Mouse (Mus musculus) testis, adult 2 months (tissue): ENCODE results near the gene Dnah7a.
"Not testable (repeated sequence)": the region's sequence is repeated elsewhere in the genome, so short reads cannot be mapped to it uniquely, and the experiment has no call there.

ENCODE experiments used
- CTCF ChIP-seq: fragments of 200-500 bp; IDR thresholded peaks from 2 replicates; pipeline ENCODE4 v1.5.1; 2012; ENCODE audit warnings: low read depth, mild to moderate bottlenecking, inconsistent platforms, low read length, moderate library complexity; ENCODE audit not compliant: control insufficient read depth, insufficient read depth, insufficient replicate concordance
- POLR2A ChIP-seq: fragments of 200-500 bp; IDR thresholded peaks from 2 replicates; pipeline ENCODE4 v1.6.1; 2012; ENCODE audit warnings: low read depth, mild to moderate bottlenecking, inconsistent platforms, low read length, moderate library complexity; ENCODE audit not compliant: control insufficient read depth

- not testable (repeated sequence) for TF ChIP-seq POLR2A, CTCF
Observed at GRCm38 (mm10) chr1:53709602-53710001, 3.0 kb upstream of the Dnah7a start.
